Mouse (Mus musculus) hindbrain, embryonic 16.5 days (tissue): ENCODE measurements around the gene Nfix. TPM values are rescaled to one million over a fixed set of nuclear protein-coding genes. Genes with fewer than 3 reads are reported as not detected.

Source experiments
- ATAC-seq: fragments of 200-750 bp; cut with Nextera tagmentation; 2 replicates; pipeline ENCODE4 v1.8.0; 2017; ENCODE audit warnings: moderate TSS enrichment, moderate library complexity
- H3K27ac ChIP-seq: fragments of 300-500 bp; sonication (generic); 2 replicates; pipeline ENCODE4 v1.5.1; 2014; ENCODE audit warnings: low read depth, mild to moderate bottlenecking, control low read depth, low read length, moderate library complexity
- H3K27me3 ChIP-seq: fragments of 300-500 bp; sonication (generic); replicated peaks from 2 replicates; pipeline ENCODE4 v1.6.1; 2014; ENCODE audit warnings: low read length; ENCODE audit not compliant: control insufficient read depth, insufficient read depth
- H3K36me3 ChIP-seq: fragments of 300-500 bp; sonication (generic); 2 replicates; pipeline ENCODE4 v1.6.1; 2014; ENCODE audit warnings: mild to moderate bottlenecking, low read length, moderate library complexity, mixed read lengths; ENCODE audit not compliant: control insufficient read depth, insufficient read depth
- H3K4me1 ChIP-seq: fragments of 300-500 bp; sonication (generic); 2 replicates; pipeline ENCODE4 v1.6.1; 2014; ENCODE audit warnings: low read depth, low read length; ENCODE audit not compliant: control insufficient read depth, insufficient read depth
- H3K4me2 ChIP-seq: fragments of 300-500 bp; sonication (generic); 2 replicates; pipeline ENCODE4 v1.6.1; 2014; ENCODE audit warnings: mild to moderate bottlenecking, low read length, control low read depth, moderate library complexity
- H3K4me3 ChIP-seq: fragments of 300-500 bp; sonication (generic); 2 replicates; pipeline ENCODE4 v1.5.1; 2014; ENCODE audit warnings: mild to moderate bottlenecking, low read length, control low read depth, moderate library complexity
- H3K9ac ChIP-seq: fragments of 300-500 bp; sonication (generic); 2 replicates; pipeline ENCODE4 v1.6.1; 2014; ENCODE audit warnings: low read depth, mild to moderate bottlenecking, control low read depth, low read length, moderate library complexity
- H3K9me3 ChIP-seq: fragments of 300-500 bp; sonication (generic); 2 replicates; pipeline ENCODE4 v1.6.1; 2014; ENCODE audit warnings: mild to moderate bottlenecking, low read length, moderate library complexity; ENCODE audit not compliant: control insufficient read depth
- WGBS: fragments of 180-500 bp; shearing (Covaris S2); extraction: QIAGEN DNeasy Blood & Tissue Kit; methylation state at CpG from one replicate; pipeline ENCODE4 v1.1.7; 2014; 5-methylcytosine and 5-hydroxymethylcytosine counted together
- polyA plus RNA-seq: library from polyadenylated mRNA; unstranded; fragments of >200 nt; fragmentation: Nextera tagmentation; extraction: Ambion mirVana; gene quantifications from 2 replicates; pipeline ENCODE4 v1.2.1, GENCODE M21; 2015

Nfix gene
- polyA plus RNA-seq, 1 experiment from 2014 or later = 109 TPM

- Histone ChIP-seq H3K4me2 (no peak overlapping the region), H3K4me3 (no peak overlapping the region), H3K4me1 (peaks cover 42% of the 10 kb centered on the region), H3K27ac (peak overlapping the region; percentile 5), H3K9ac (no peak overlapping the region), H3K36me3 (no peaks in the 10 kb centered on the region), H3K9me3 (no peaks in the 10 kb centered on the region), H3K27me3 (no peaks in the 10 kb centered on the region)
- 39% methylated on average over 9 of the region's 9 CpGs for WGBS
- no peak for ATAC-seq
Measured at GRCm38 (mm10) chr8:84724683-84725082, 75.5 kb downstream of the Nfix start.

- H3K9ac ChIP-seq = peak overlapping the region; percentile 43
- H3K4me2 ChIP-seq = no peak overlapping the region
- peaks cover 43% of the 10 kb centered on the region for H3K4me1 ChIP-seq
Measured at GRCm38 (mm10) chr8:84723571-84723900, 76.6 kb downstream of the Nfix start.

GRCm38 (mm10) chr8:84722850-84723570 is 77.1 kb downstream of the Nfix start, which contains the start of gene G430095P16Rik:
TSS of gene G430095P16Rik (plus strand) at chr8:84723007.
- Histone ChIP-seq H3K9ac (peak within 1 kb of the TSS; percentile 53), H3K9me3 (no peaks in the 10 kb centered on the region), H3K27me3 (no peaks in the 10 kb centered on the region; the same call in 1 of the 2 replicates), H3K27ac (peak within 1 kb of the TSS; percentile 83), H3K4me3 (no peak within 1 kb of the TSS), H3K36me3 (no peaks in the 10 kb centered on the region), H3K4me2 (peak within 1 kb of the TSS; percentile 26; the same call in 1 of the 2 replicates), H3K4me1 (peaks cover 39% of the 10 kb centered on the region)
- ATAC-seq = peak; percentile 71
- 17% methylated on average over 10 of the region's 10 CpGs for WGBS

More at GRCm38 (mm10) chr8:84723571-84723900, 76.6 kb downstream of the Nfix start:
- Histone ChIP-seq H3K27me3 (no peaks in the 10 kb centered on the region), H3K4me3 (no peak overlapping the region), H3K36me3 (no peaks in the 10 kb centered on the region), H3K9me3 (no peaks in the 10 kb centered on the region), H3K27ac (peak overlapping the region; percentile 83)
- no peak for ATAC-seq
- 24% methylated on average over 7 of the region's 7 CpGs for WGBS

- Histone ChIP-seq H3K4me2 (no peak overlapping the region), H3K9me3 (no peaks in the 10 kb centered on the region), H3K36me3 (no peaks in the 10 kb centered on the region), H3K27ac (peak overlapping the region; percentile 83), H3K4me1 (peaks cover 39% of the 10 kb centered on the region), H3K27me3 (no peaks in the 10 kb centered on the region; the same call in 1 of the 2 replicates), H3K9ac (no peak overlapping the region), H3K4me3 (no peak overlapping the region)
- WGBS = 59% methylated on average over 6 of the region's 6 CpGs
- ATAC-seq = peak; percentile 55; the same call in 1 of the 2 replicates
Measured at GRCm38 (mm10) chr8:84722530-84722849, 77.7 kb downstream of the Nfix start.

- Histone ChIP-seq H3K27me3 (peaks cover 3% of the 10 kb centered on the region), H3K9me3 (no peaks in the 10 kb centered on the region), H3K27ac (no peak overlapping the region), H3K9ac (no peak overlapping the region), H3K4me3 (no peak overlapping the region), H3K4me1 (peaks cover 35% of the 10 kb centered on the region), H3K4me2 (no peak overlapping the region), H3K36me3 (no peaks in the 10 kb centered on the region)
- 84% methylated on average over 5 of the region's 5 CpGs for WGBS
- no peak for ATAC-seq
Measured at GRCm38 (mm10) chr8:84718959-84719690, 81.0 kb downstream of the Nfix start.

- Histone ChIP-seq H3K4me3 (no peak overlapping the region), H3K27me3 (peaks cover 3% of the 10 kb centered on the region), H3K9me3 (no peaks in the 10 kb centered on the region), H3K36me3 (no peaks in the 10 kb centered on the region), H3K27ac (no peak overlapping the region), H3K4me1 (peaks cover 35% of the 10 kb centered on the region), H3K9ac (no peak overlapping the region), H3K4me2 (no peak overlapping the region)
- ATAC-seq = no peak
- WGBS = 89% methylated on average over 5 of the region's 5 CpGs
Measured at GRCm38 (mm10) chr8:84718476-84718875, 81.7 kb downstream of the Nfix start.

GRCm38 (mm10) chr8:84716790-84717189 is 83.4 kb downstream of the Nfix start:
- Histone ChIP-seq H3K9ac (no peak overlapping the region), H3K9me3 (no peaks in the 10 kb centered on the region), H3K4me2 (no peak overlapping the region), H3K27me3 (peaks cover 3% of the 10 kb centered on the region), H3K27ac (no peak overlapping the region), H3K36me3 (no peaks in the 10 kb centered on the region), H3K4me3 (no peak overlapping the region), H3K4me1 (peaks cover 29% of the 10 kb centered on the region)
- WGBS = 80% methylated on average over 11 of the region's 11 CpGs
- ATAC-seq = no peak

- Histone ChIP-seq H3K9me3 (no peaks in the 10 kb centered on the region), H3K9ac (peak overlapping the region; percentile 25), H3K4me3 (peak overlapping the region; percentile 1; the same call in 1 of the 2 replicates), H3K4me2 (peak overlapping the region; percentile 33), H3K27me3 (peaks cover 3% of the 10 kb centered on the region), H3K27ac (peak overlapping the region; percentile 67), H3K4me1 (peaks cover 33% of the 10 kb centered on the region), H3K36me3 (no peaks in the 10 kb centered on the region)
- ATAC-seq = no peak
- WGBS = 7% methylated on average over 26 of the region's 27 CpGs
Measured at GRCm38 (mm10) chr8:84715893-84716468, 84.2 kb downstream of the Nfix start.

GRCm38 (mm10) chr8:84714161-84714560 is 86.0 kb downstream of the Nfix start:
- H3K9ac ChIP-seq = peak overlapping the region; percentile 47
- 47% methylated on average over 4 of the region's 4 CpGs for WGBS
- H3K9me3 ChIP-seq = no peaks in the 10 kb centered on the region
- peaks cover 41% of the 10 kb centered on the region for H3K4me1 ChIP-seq
- no peak for ATAC-seq
- no peak overlapping the region for H3K4me2 ChIP-seq
- H3K27me3 ChIP-seq = peaks cover 3% of the 10 kb centered on the region
- H3K27ac ChIP-seq = peak overlapping the region; percentile 73
- H3K36me3 ChIP-seq = no peaks in the 10 kb centered on the region
- no peak overlapping the region for H3K4me3 ChIP-seq
